ENCODE assay signal across 9 mouse cellular contexts in the genomic region with DNA sequence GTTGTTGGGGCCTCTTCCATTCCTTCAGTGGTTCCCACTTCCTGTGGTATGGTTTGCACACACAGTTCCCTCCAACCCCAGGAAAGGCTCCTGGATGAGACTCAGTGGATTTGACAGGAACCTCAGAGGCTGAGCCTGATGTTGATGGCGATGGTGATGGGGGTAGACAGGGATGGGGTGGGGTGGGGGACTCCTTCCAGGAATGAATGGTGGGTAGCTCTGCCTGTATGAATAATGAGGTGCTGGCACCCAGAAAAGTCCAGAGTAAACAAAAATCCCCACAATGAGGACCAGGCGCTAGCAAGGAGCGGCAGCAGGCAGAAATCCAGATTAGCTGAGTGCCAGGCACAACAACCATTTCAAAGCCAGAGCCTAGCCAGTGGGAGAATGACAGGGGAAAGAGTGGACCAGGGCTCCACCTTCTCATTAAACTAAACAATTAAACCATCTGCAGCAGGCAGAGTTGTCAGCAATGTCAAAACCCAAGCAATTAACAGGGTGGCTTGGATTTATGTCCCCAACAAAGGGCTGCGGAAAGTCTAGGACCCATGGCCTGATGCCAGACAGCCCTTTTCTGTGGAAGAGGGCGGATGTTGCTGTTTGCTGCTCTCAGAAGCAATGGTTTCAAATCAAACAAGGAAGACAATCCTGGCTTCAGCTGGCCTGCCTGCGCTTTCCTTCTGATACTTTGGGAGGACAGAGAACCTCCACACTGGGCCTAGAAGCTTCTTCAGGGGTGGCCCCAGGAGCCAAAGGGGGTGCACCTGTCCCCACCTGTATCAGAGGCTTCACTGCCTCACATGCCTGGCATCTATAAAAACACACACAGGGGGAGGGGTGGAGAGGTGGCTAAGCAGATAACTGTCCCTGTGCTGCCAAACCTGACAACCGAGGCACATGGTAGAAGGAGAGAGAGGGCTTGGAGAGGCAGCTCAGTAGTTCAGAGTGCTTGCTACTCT. TPM values are rescaled to one million over a fixed set of nuclear protein-coding genes. Genes with fewer than 3 reads are reported as not detected.
DNase-seq lines count a peak whose midpoint lies in the region; ATAC-seq lines count a peak whose summit lies in the region.
"Had no signal": no experiment of that assay in that cellular context is flagged by ENCODE, and none has a peak within 500 bp of the region (broad histone marks: within the 10 kb centered on the region; RNA-seq: fewer than 3 reads in every experiment).

No protein-coding gene starts in this region.

- peaks cover 12% of the 10 kb centered on the region for H3K4me1 ChIP-seq in hindbrain, embryonic 10.5 days (replicated peaks)
- H3K4me1 ChIP-seq in hindbrain, embryonic 11.5 days (replicated peaks; ENCODE audit: control insufficient read depth, insufficient read depth, low read length), result no peaks in the 10 kb centered on the region; the same call in 1 of the 2 replicates
- H3K4me1 ChIP-seq in forebrain, embryonic 10.5 days, result peaks cover 42% of the 10 kb centered on the region
- 0 out of 2 replicates have a peak, but pooled peaks cover 4% of the 10 kb centered on the region for H3K4me1 ChIP-seq in midbrain, embryonic 15.5 days

- WGBS in hindbrain, embryonic 10.5 days, result 78% methylated on average over 7 of the region's 7 CpGs
- WGBS in hindbrain, embryonic 11.5 days, result 80% methylated on average over 7 of the region's 7 CpGs
- WGBS in forebrain, embryonic 10.5 days, result 66% methylated on average over 7 of the region's 7 CpGs
- WGBS in midbrain, embryonic 15.5 days, result 54% methylated on average over 7 of the region's 7 CpGs

- peak overlapping the region; percentile 59; the same call in 1 of the 2 replicates for H3K27ac ChIP-seq in hindbrain, embryonic 10.5 days
- no peak overlapping the region for H3K27ac ChIP-seq in hindbrain, embryonic 11.5 days (ENCODE audit: low read depth, low read length)
- peak overlapping the region; percentile 79 for H3K27ac ChIP-seq in forebrain, embryonic 10.5 days
- H3K27ac ChIP-seq in midbrain, embryonic 15.5 days, result peak overlapping the region; percentile 38
- H3K27ac ChIP-seq: limb, embryonic 13.5 days had no signal

- no peak overlapping the region for H3K4me3 ChIP-seq in hindbrain, embryonic 10.5 days
- H3K4me3 ChIP-seq in hindbrain, embryonic 11.5 days (ENCODE audit: low read depth, low read length), result no peak overlapping the region
- H3K4me3 ChIP-seq in forebrain, embryonic 10.5 days, result no peak overlapping the region
- H3K4me3 ChIP-seq in midbrain, embryonic 15.5 days, result no peak overlapping the region
- H3K4me3 ChIP-seq: limb, embryonic 13.5 days had no signal

- H3K9ac ChIP-seq in hindbrain, embryonic 11.5 days (ENCODE audit: low read depth, low read length), result no peak overlapping the region
- H3K9ac ChIP-seq in midbrain, embryonic 15.5 days, result no peak overlapping the region
- H3K9ac ChIP-seq: limb, embryonic 13.5 days had no signal

- intact Hi-C loops in gastrocnemius, postnatal 36 days (cut with DNase I), result no loop called here

- no peak for DNase-seq in hindbrain, embryonic 10.5 days (ENCODE audit: low spot score)
- no peak for DNase-seq in hindbrain, embryonic 11.5 days (ENCODE audit: low spot score)
- DNase-seq in forebrain, embryonic 10.5 days (ENCODE audit: extremely low spot score, low spot score), result no peak
- peak; percentile 19 to 40 for DNase-seq in layer of hippocampus, adult 8-10 months (ENCODE audit: low spot score in 2 of 2)
- no peak for DNase-seq in gastrocnemius, postnatal 36 days
- no peak for DNase-seq in heart, adult 8-10 months (ENCODE audit: low spot score)
- no peak for DNase-seq in yolk sac, embryonic 10.5 days (ENCODE audit: low spot score)

- H3K4me2 ChIP-seq in hindbrain, embryonic 11.5 days (replicated peaks; ENCODE audit: low read depth, low read length), result no peak overlapping the region
- no peak overlapping the region for H3K4me2 ChIP-seq in midbrain, embryonic 15.5 days
- H3K4me2 ChIP-seq: limb, embryonic 13.5 days had no signal

- H3K9me3 ChIP-seq in hindbrain, embryonic 10.5 days, result no peaks in the 10 kb centered on the region
- no peaks in the 10 kb centered on the region for H3K9me3 ChIP-seq in hindbrain, embryonic 11.5 days (ENCODE audit: control insufficient read depth, low read length)
- no peaks in the 10 kb centered on the region for H3K9me3 ChIP-seq in forebrain, embryonic 10.5 days
- no peaks in the 10 kb centered on the region for H3K9me3 ChIP-seq in midbrain, embryonic 15.5 days

- H3K36me3 ChIP-seq in hindbrain, embryonic 10.5 days, result no peaks in the 10 kb centered on the region
- H3K36me3 ChIP-seq in hindbrain, embryonic 11.5 days (ENCODE audit: control insufficient read depth, insufficient read depth, low read length), result no peaks in the 10 kb centered on the region
- H3K36me3 ChIP-seq in forebrain, embryonic 10.5 days (replicated peaks), result no peaks in the 10 kb centered on the region
- no peaks in the 10 kb centered on the region for H3K36me3 ChIP-seq in midbrain, embryonic 15.5 days (replicated peaks)
- H3K36me3 ChIP-seq: limb, embryonic 13.5 days had no signal

- no peaks in the 10 kb centered on the region for H3K27me3 ChIP-seq in hindbrain, embryonic 10.5 days (ENCODE audit: insufficient read depth, poor library complexity, severe bottlenecking)
- H3K27me3 ChIP-seq in hindbrain, embryonic 11.5 days (ENCODE audit: control insufficient read depth, insufficient read depth, low read length), result no peaks in the 10 kb centered on the region
- H3K27me3 ChIP-seq in forebrain, embryonic 10.5 days (ENCODE audit: poor library complexity, severe bottlenecking), result no peaks in the 10 kb centered on the region
- no peaks in the 10 kb centered on the region for H3K27me3 ChIP-seq in midbrain, embryonic 15.5 days (replicated peaks)
- H3K27me3 ChIP-seq: limb, embryonic 13.5 days had no signal

- ATAC-seq in hindbrain, embryonic 11.5 days (ENCODE audit: low FRiP score), result no peak
- ATAC-seq in midbrain, embryonic 15.5 days (replicated peaks), result peak; percentile 54

RNA-seq across cellular contexts. Expression of gene Syne3, which starts 44.4 kb away (rescaled TPM):
- 0.09 and 0.15 TPM in 2 replicates for polyA plus RNA-seq in hindbrain, embryonic 10.5 days (2016; fragmentation: Nextera tagmentation; extraction: Ambion mirVana)
- polyA plus RNA-seq in hindbrain, embryonic 11.5 days (2014; fragmentation: Nextera tagmentation; extraction: Ambion mirVana), result 0.11 and 0.13 TPM in 2 replicates
- polyA plus RNA-seq in forebrain, embryonic 10.5 days (2016; fragmentation: Nextera tagmentation; extraction: Ambion mirVana), result 0.10 and 0.27 TPM in 2 replicates
- total RNA-seq in layer of hippocampus, adult 8-10 months (2022), result 1 to 10 TPM; 1.6 to 3.6 (median 2.1) TPM
- 0.40 and 0.49 TPM in 2 replicates for polyA plus RNA-seq in midbrain, embryonic 15.5 days (2015; fragmentation: Nextera tagmentation; extraction: Ambion mirVana)
- total RNA-seq in gastrocnemius, postnatal 36 days (2021), result 1 to 10 TPM; 3.1 to 3.8 TPM
- 10 to 100 TPM in 1 of 4 experiments, 1 to 10 TPM in 3; 7.2 to 10.5 (median 7.7) TPM for total RNA-seq in heart, adult 8-10 months (2022)

Comparison
In these comparisons a context has a peak if more than half of its experiments do, and no peak if none do; other contexts are left out.
1. DNase-seq: peak in layer of hippocampus, adult 8-10 months (2 of 2); none in hindbrain, embryonic 10.5 days (single experiment), hindbrain, embryonic 11.5 days (single experiment), forebrain, embryonic 10.5 days (single experiment), gastrocnemius, postnatal 36 days (0 of 2), heart, adult 8-10 months (single experiment) and yolk sac, embryonic 10.5 days (single experiment).